Comparison of ENCODE assay signal across 16 mouse cellular contexts in the genomic region with DNA sequence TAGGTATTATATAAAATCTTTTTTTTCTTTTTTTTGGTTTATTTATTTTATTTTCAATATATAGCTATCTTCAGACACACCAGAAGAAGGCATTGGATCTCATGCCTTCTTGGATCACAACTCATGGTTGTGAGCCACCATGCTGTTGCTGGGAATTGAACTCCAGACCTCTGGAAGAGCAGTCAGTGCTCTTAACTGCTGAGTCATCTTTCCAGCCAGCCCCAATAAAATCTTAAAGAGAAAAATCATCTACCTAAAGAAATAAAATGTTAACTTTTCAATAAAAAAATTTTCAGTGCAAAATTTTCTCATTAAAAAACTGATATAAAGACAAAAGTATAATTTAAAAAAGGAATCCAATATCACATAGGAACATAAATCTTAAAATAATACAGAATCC. TPM values are rescaled to one million over a fixed set of nuclear protein-coding genes. Genes with fewer than 3 reads are reported as not detected.
DNase-seq lines count a peak whose midpoint lies in the region; ATAC-seq and TF ChIP-seq lines count a peak whose summit lies in the region.
"Had no signal": no experiment of that assay in that cellular context is flagged by ENCODE, and none has a peak within 500 bp of the region (broad histone marks: within the 10 kb centered on the region; RNA-seq: fewer than 3 reads in every experiment).

No protein-coding gene starts in this region.

- dilution Hi-C loops in CH12.LX (cut with MboI; ENCODE audit: extremely low pct_ligation_motif_present, extremely low pct_unique_long_range_greater_than_20kb, low sequenced_read_pairs): no loop called here

- in situ Hi-C loops in CH12.LX (cut with MboI; ENCODE audit: low pct_ligation_motif_present, low pct_unique_long_range_greater_than_20kb, low sequenced_read_pairs): no loop called here

- no peaks in the 10 kb centered on the region for H3K9me3 ChIP-seq in heart, embryonic 14.5 days (ENCODE audit: control insufficient read depth, low read length)
- no peaks in the 10 kb centered on the region for H3K9me3 ChIP-seq in CH12.LX (replicated peaks; ENCODE audit: low read length)
- H3K9me3 ChIP-seq in embryonic facial prominence, embryonic 10.5 days: no peaks in the 10 kb centered on the region
- no peaks in the 10 kb centered on the region for H3K9me3 ChIP-seq in midbrain, embryonic 15.5 days
- H3K9me3 ChIP-seq: liver, embryonic 13.5 days; megakaryocyte, embryonic 14.5 days had no signal

- no peak for TF ChIP-seq CTCF in CH12.LX (conservative IDR thresholded peaks at IDR 0.05 in 1 of 2, IDR thresholded peaks at IDR 0.05 in 1 of 2; ENCODE audit: low read depth in 2 of 2, low read length in 2 of 2)
- TF ChIP-seq CTCF in thymus, adult 2 months (IDR thresholded peaks at IDR 0.05; ENCODE audit: borderline replicate concordance, control insufficient read depth, extremely low read depth, insufficient read depth, low read length, poor library complexity): no peak

- 0 out of 2 replicates have a peak overlapping the region, but pooled peaks have one; percentile 18 for H3K4me2 ChIP-seq in heart, embryonic 14.5 days (ENCODE audit: low read length)
- H3K4me2 ChIP-seq in CH12.LX (ENCODE audit: insufficient read depth, low read depth, poor library complexity, severe bottlenecking): no peak overlapping the region
- H3K4me2 ChIP-seq in midbrain, embryonic 15.5 days: no peak overlapping the region

- H3K9ac ChIP-seq in heart, embryonic 14.5 days (ENCODE audit: low read length): no peak overlapping the region
- peak overlapping the region; percentile 86; the same call in 1 of the 2 replicates for H3K9ac ChIP-seq in CH12.LX (ENCODE audit: insufficient read depth, low read depth)
- H3K9ac ChIP-seq in midbrain, embryonic 15.5 days: no peak overlapping the region

- no peak for DNase-seq in heart, adult 18-20 months
- DNase-seq in 3T3-L1 (ENCODE audit: low read depth, low spot score) (peak; percentile 31), CH12.LX (ENCODE audit: extremely low read depth) (no peak)
- DNase-seq in embryonic facial prominence, embryonic 10.5 days (ENCODE audit: low spot score): no peak
- no peak for DNase-seq in thymus, adult 2 months
- no peak for DNase-seq in cerebellum, adult 11 months
- DNase-seq: cerebellum, postnatal 14 days; embryo, embryonic 11 days; liver, embryonic 13.5 days; right cerebral cortex, postnatal 4 days had no signal

- no peak for ATAC-seq in heart, embryonic 14.5 days (ENCODE audit: insufficient number of reproducible peaks, insufficient read depth, low FRiP score, low read depth)
- ATAC-seq in midbrain, embryonic 15.5 days (replicated peaks): no peak
- ATAC-seq: CD4-positive, CD25-positive, alpha-beta regulatory T cell, adult 4 months; forebrain, embryonic 14.5 days; lung, postnatal 0 days had no signal

- peaks cover 8% of the 10 kb centered on the region; the same call in 1 of the 2 replicates for H3K36me3 ChIP-seq in heart, embryonic 14.5 days (ENCODE audit: control insufficient read depth, insufficient read depth, low read length)
- peaks cover 8 to 20% of the 10 kb centered on the region in 2 experiments for H3K36me3 ChIP-seq in CH12.LX (replicated peaks in 1 of 2; ENCODE audit: control insufficient read depth in 1 of 2, insufficient read depth in 1 of 2, low read length in 1 of 2)
- peaks cover 8% of the 10 kb centered on the region for H3K36me3 ChIP-seq in embryonic facial prominence, embryonic 10.5 days (replicated peaks)
- no peaks in the 10 kb centered on the region for H3K36me3 ChIP-seq in thymus, adult 2 months (ENCODE audit: control insufficient read depth, insufficient read depth, low read length)
- no peaks in the 10 kb centered on the region for H3K36me3 ChIP-seq in midbrain, embryonic 15.5 days (replicated peaks)
- H3K36me3 ChIP-seq: liver, embryonic 13.5 days had no signal

- no peak for TF ChIP-seq POLR2A in CH12.LX (IDR thresholded peaks at IDR 0.05; ENCODE audit: low read depth, low read length)
- TF ChIP-seq POLR2A in thymus, adult 2 months (IDR thresholded peaks at IDR 0.05; ENCODE audit: control insufficient read depth, extremely low read depth, insufficient read depth, low read length, poor library complexity): no peak

- H3K27me3 ChIP-seq in heart, embryonic 14.5 days (ENCODE audit: control insufficient read depth, insufficient read depth, low read length): no peaks in the 10 kb centered on the region
- H3K27me3 ChIP-seq in CH12.LX (replicated peaks): no peaks in the 10 kb centered on the region
- H3K27me3 ChIP-seq in embryonic facial prominence, embryonic 10.5 days (replicated peaks; ENCODE audit: low read depth, poor library complexity, severe bottlenecking): no peaks in the 10 kb centered on the region
- no peaks in the 10 kb centered on the region for H3K27me3 ChIP-seq in thymus, adult 2 months (ENCODE audit: control insufficient read depth, insufficient read depth, low read length)
- H3K27me3 ChIP-seq in midbrain, embryonic 15.5 days (replicated peaks): no peaks in the 10 kb centered on the region
- H3K27me3 ChIP-seq: liver, embryonic 13.5 days; megakaryocyte, embryonic 14.5 days had no signal

- no peak for TF ChIP-seq RAD21 in CH12.LX (IDR thresholded peaks at IDR 0.05; ENCODE audit: low read depth, low read length)

- peaks cover 0 to 13% of the 10 kb centered on the region in 2 experiments; a peak in 2 of 4 replicates for H3K4me1 ChIP-seq in heart, embryonic 14.5 days (ENCODE audit: control insufficient read depth in 2 of 2, insufficient read depth in 2 of 2, low read length in 2 of 2)
- H3K4me1 ChIP-seq in CH12.LX (ENCODE audit: control insufficient read depth in 1 of 2, insufficient read depth in 2 of 2): peaks cover 4 to 29% of the 10 kb centered on the region in 2 experiments; a peak in 3 of 4 replicates
- peaks cover 18% of the 10 kb centered on the region for H3K4me1 ChIP-seq in embryonic facial prominence, embryonic 10.5 days
- 0 out of 2 replicates have a peak, but pooled peaks cover 2% of the 10 kb centered on the region for H3K4me1 ChIP-seq in thymus, adult 2 months (replicated peaks; ENCODE audit: control insufficient read depth, insufficient read depth, low read length)
- peaks cover 20% of the 10 kb centered on the region for H3K4me1 ChIP-seq in midbrain, embryonic 15.5 days

- TF ChIP-seq EP300 in CH12.LX (IDR thresholded peaks at IDR 0.05; ENCODE audit: low read length): no peak

- no peak overlapping the region for H3K4me3 ChIP-seq in heart, embryonic 14.5 days (ENCODE audit: control insufficient read depth in 1 of 2, insufficient read depth in 1 of 2, low read depth in 1 of 2, low read length in 2 of 2)
- peak overlapping the region in 1 of 3 experiments; percentile 78 for H3K4me3 ChIP-seq in CH12.LX (replicated peaks in 1 of 3; ENCODE audit: low read depth in 2 of 3, low read length in 2 of 3, poor library complexity in 1 of 3)
- peak overlapping the region; percentile 92 for H3K4me3 ChIP-seq in embryonic facial prominence, embryonic 10.5 days
- no peak overlapping the region for H3K4me3 ChIP-seq in thymus, adult 2 months (ENCODE audit: control insufficient read depth, insufficient read depth, low read length)
- no peak overlapping the region for H3K4me3 ChIP-seq in midbrain, embryonic 15.5 days

- peaks cover 54% of the 10 kb centered on the region for H3K79me2 ChIP-seq in CH12.LX (replicated peaks; ENCODE audit: control insufficient read depth, extremely low read depth, insufficient read depth, poor library complexity, severe bottlenecking)

- H3K27ac ChIP-seq in heart, embryonic 14.5 days (replicated peaks in 1 of 2; ENCODE audit: control insufficient read depth in 1 of 2, insufficient read depth in 1 of 2, low read depth in 2 of 2, low read length in 2 of 2): no peak overlapping the region
- no peak overlapping the region for H3K27ac ChIP-seq in CH12.LX (ENCODE audit: insufficient read depth, low read depth)
- H3K27ac ChIP-seq in embryonic facial prominence, embryonic 10.5 days (replicated peaks): no peak overlapping the region
- H3K27ac ChIP-seq in thymus, adult 2 months (ENCODE audit: control insufficient read depth, insufficient read depth, low read length): no peak overlapping the region
- no peak overlapping the region for H3K27ac ChIP-seq in midbrain, embryonic 15.5 days

TF ChIP-seq in CH12.LX, 34 proteins besides CTCF, POLR2A, EP300 and RAD21:
- TF ChIP-seq KAT2A (IDR thresholded peaks at IDR 0.05; ENCODE audit: insufficient replicate concordance, low read length) (no peak), MAFK (IDR thresholded peaks at IDR 0.05; ENCODE audit: insufficient replicate concordance, low read length) (peak; percentile 64), ELF1 (IDR thresholded peaks at IDR 0.05; ENCODE audit: low read depth, low read length) (no peak)

RNA-seq across cellular contexts. Expression of a gene that starts 1.2 kb away (rescaled TPM):
- 10.5 and 11.8 TPM in 2 replicates for polyA plus RNA-seq in heart, embryonic 14.5 days (2014; fragmentation: Nextera tagmentation; extraction: Ambion mirVana)
- total RNA-seq in heart, adult 18-20 months (2021): 10 to 100 TPM in 1 of 2 experiments, 1 to 10 TPM in 1; 8.8 to 11.0 TPM
- total RNA-seq in CH12.LX (2012; rRNA removed): 57.6 and 72.4 TPM in 2 replicates
- total RNA-seq in CH12.LX (2014; rRNA removed): 113 and 138 TPM in 2 replicates
- 92.3 and 98.1 TPM in 2 replicates for polyA plus RNA-seq in CH12.LX (2012; ENCODE audit: insufficient read length, low read depth)
- 29.9 and 30.2 TPM in 2 replicates for polyA plus RNA-seq in embryonic facial prominence, embryonic 10.5 days (2016; fragmentation: Nextera tagmentation; extraction: Ambion mirVana)
- 4.8 and 5.0 TPM in 2 replicates for polyA plus RNA-seq in thymus, adult 2 months (2012; rRNA removed)
- polyA plus RNA-seq in midbrain, embryonic 15.5 days (2015; fragmentation: Nextera tagmentation; extraction: Ambion mirVana): 10.8 and 12.0 TPM in 2 replicates

RNA-seq across cellular contexts. Expression of a gene that starts 1.5 kb away (rescaled TPM):
- polyA plus RNA-seq in heart, embryonic 14.5 days (2014; fragmentation: Nextera tagmentation; extraction: Ambion mirVana): 33.5 and 34.3 TPM in 2 replicates
- total RNA-seq in heart, adult 18-20 months (2021): 10 to 100 TPM; 29.7 to 36.9 TPM
- total RNA-seq in CH12.LX (2012; rRNA removed): 20.4 and 22.6 TPM in 2 replicates
- total RNA-seq in CH12.LX (2014; rRNA removed): 21.5 and 24.9 TPM in 2 replicates
- 42.7 and 50.7 TPM in 2 replicates for polyA plus RNA-seq in CH12.LX (2012; ENCODE audit: insufficient read length, low read depth)
- 32.7 and 35.8 TPM in 2 replicates for polyA plus RNA-seq in embryonic facial prominence, embryonic 10.5 days (2016; fragmentation: Nextera tagmentation; extraction: Ambion mirVana)
- 7.5 and 9.1 TPM in 2 replicates for polyA plus RNA-seq in thymus, adult 2 months (2012; rRNA removed)
- 29.6 and 30.5 TPM in 2 replicates for polyA plus RNA-seq in midbrain, embryonic 15.5 days (2015; fragmentation: Nextera tagmentation; extraction: Ambion mirVana)

RNA-seq across cellular contexts. Expression of a gene that starts 30.8 kb away (rescaled TPM):
- polyA plus RNA-seq in heart, embryonic 14.5 days (2014; fragmentation: Nextera tagmentation; extraction: Ambion mirVana): 19.5 and 20.1 TPM in 2 replicates
- total RNA-seq in heart, adult 18-20 months (2021): 1 to 10 TPM; 8.9 to 9.7 TPM
- 11.6 and 13.8 TPM in 2 replicates for total RNA-seq in CH12.LX (2012; rRNA removed)
- 18.7 and 24.0 TPM in 2 replicates for total RNA-seq in CH12.LX (2014; rRNA removed)
- polyA plus RNA-seq in CH12.LX (2012; ENCODE audit: insufficient read length, low read depth): 16.4 and 18.3 TPM in 2 replicates
- polyA plus RNA-seq in embryonic facial prominence, embryonic 10.5 days (2016; fragmentation: Nextera tagmentation; extraction: Ambion mirVana): 34.9 and 35.7 TPM in 2 replicates
- 2.3 and 3.4 TPM in 2 replicates for polyA plus RNA-seq in thymus, adult 2 months (2012; rRNA removed)
- polyA plus RNA-seq in midbrain, embryonic 15.5 days (2015; fragmentation: Nextera tagmentation; extraction: Ambion mirVana): 135 and 146 TPM in 2 replicates
